Mouse (Mus musculus): ENCODE data around the gene Gm4881. TPM values are rescaled to one million over a fixed set of nuclear protein-coding genes. Genes with fewer than 3 reads are reported as not detected.

Gene Gm4881
- polyA plus RNA-seq (2015; fragmentation: Nextera tagmentation; extraction: Ambion mirVana) = 0.53 and 0.74 TPM in 2 replicates

DNA sequence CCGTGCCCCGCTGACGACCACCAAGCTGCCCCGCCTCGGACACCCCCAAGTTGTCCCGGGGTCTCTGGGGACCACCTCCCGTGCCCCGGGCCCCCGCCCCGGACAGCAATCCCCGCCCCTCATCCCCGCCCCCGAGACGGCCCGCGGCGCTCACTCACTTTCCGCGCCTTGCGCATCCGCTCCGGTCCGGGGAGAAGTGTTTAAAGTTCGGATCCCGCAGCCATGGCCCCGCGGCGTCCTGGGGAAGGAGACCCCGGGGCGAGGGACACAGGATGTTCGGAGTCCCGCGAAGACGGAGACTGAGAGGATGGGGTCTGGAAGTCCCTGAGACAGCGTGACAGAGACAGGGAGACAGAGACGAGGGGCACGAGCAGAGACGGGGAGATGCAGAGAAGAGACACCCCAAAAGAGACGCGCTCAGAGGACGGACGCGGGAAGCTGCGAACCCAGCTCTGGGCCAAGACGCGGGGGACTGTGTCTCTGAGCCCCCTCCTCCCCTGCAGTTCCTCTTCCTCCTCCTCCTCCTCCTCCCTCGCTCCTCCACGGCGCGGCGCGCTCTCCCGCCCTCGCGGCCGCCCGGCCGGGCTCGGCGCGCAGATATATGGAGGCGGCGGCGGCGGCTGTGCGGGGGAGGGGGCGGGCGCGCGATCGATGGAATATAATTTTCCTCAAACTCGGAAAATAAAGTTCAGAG is at the start of gene Gm4881:
Gm4881 (minus strand) TSS at position 238 of the 694 bp plus-strand sequence.

DNA sequence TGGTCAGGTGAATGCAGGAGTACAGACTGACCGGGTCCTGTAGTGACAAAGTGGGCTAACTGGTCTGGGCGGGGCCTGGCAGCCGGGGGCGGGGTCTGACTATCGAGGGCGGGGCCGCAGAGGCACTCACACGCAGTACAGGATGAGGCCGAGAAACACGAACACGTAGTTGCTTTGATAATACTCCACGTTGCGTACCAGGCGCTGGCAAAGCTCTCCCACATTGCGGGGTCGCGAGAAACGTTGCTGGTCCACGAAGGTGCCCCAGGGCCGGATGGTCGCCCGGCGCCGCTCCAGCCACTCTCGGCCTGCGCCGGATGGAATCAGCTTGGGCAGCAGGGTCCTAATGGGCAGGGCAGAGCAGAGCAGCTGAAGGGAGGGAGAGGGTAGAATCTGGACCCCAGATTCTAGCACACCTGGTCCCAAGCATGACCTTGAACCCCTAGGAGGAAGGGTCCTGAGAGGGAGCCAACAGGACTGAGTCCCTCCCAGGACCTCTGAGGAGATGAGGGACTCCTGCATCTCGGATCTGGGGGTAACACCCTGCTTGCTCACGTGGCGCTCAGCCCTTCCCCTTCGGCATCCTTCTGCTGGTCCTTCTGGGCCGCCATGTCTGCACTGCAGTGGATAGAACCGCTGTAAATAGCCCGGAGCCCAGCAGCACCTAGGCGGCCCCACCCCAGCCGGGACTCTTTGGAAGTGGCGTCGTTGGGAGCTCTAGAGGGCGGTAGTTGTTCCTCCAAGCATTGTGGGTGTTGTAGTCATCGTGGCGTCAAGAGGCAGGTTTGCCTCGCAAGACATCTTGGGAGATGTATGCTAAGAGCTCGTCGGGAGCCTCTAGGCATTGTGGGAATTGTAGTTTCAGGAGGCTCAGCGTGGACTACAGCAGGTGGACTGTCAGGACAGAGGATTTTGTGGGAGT is 27.9 kb upstream of the Gm4881 start, which contains the start of gene Rabac1:
Rabac1 (minus strand) TSS at position 783 of the 922 bp plus-strand sequence.

GRCm38 (mm10) chr7:24902630-24903443 is 41.5 kb downstream of the Gm4881 start, which contains the start of gene Arhgef1:
Gene Arhgef1 (plus strand): TSS chr7:24902912.

GRCm38 (mm10) chr7:24897224-24897623 is 47.1 kb downstream of the Gm4881 start, which contains the start of gene Cd79a:
Gene Cd79a (plus strand): TSS chr7:24897381.

GRCm38 (mm10) chr7:24883896-24884692 is 60.2 kb downstream of the Gm4881 start, which contains the start of gene Rps19:
Gene Rps19 (plus strand): TSS chr7:24884371.

Small RNAs within 50 kb of the gene (microRNA-seq; reads per million reads assigned to microRNA genes)
- gene Mir7046 (0.87 reads per million), gene Mir7047 (4.6 reads per million, percentile 10 among the genes with 10 or more reads in this experiment)

Other genes with a start within 250 kb of the Gm4881 start
- gene BC049730, start 235.3 kb downstream of the Gm4881 start, polyA plus RNA-seq (2015; fragmentation: Nextera tagmentation; extraction: Ambion mirVana) = not detected in 2 replicates
- gene Gm4763, start 217.6 kb downstream of the Gm4881 start, polyA plus RNA-seq (2015; fragmentation: Nextera tagmentation; extraction: Ambion mirVana) = not detected in 2 replicates
- 0.17 and 0.43 TPM in 2 replicates for gene Cd177, start 184.2 kb downstream of the Gm4881 start, polyA plus RNA-seq (2015; fragmentation: Nextera tagmentation; extraction: Ambion mirVana)
- gene Ceacam10, start 167.3 kb downstream of the Gm4881 start, polyA plus RNA-seq (2015; fragmentation: Nextera tagmentation; extraction: Ambion mirVana) = 0.51 and 1.2 TPM in 2 replicates
- 26.8 and 32.3 TPM in 2 replicates for gene Gm9844, start 82.3 kb downstream of the Gm4881 start, polyA plus RNA-seq (2015; fragmentation: Nextera tagmentation; extraction: Ambion mirVana)
- gene Lypd4, start 74.6 kb downstream of the Gm4881 start, polyA plus RNA-seq (2015; fragmentation: Nextera tagmentation; extraction: Ambion mirVana) = not detected in 2 replicates
- gene Dmrtc2, start 74.4 kb downstream of the Gm4881 start, polyA plus RNA-seq (2015; fragmentation: Nextera tagmentation; extraction: Ambion mirVana) = 0.18 and 0.19 TPM in 2 replicates
- 1,291 and 1,386 TPM in 2 replicates for gene Rps19, start 60.1 kb downstream of the Gm4881 start, polyA plus RNA-seq (2015; fragmentation: Nextera tagmentation; extraction: Ambion mirVana)
- 0.36 and 1.2 TPM in 2 replicates for gene Cd79a, start 47.1 kb downstream of the Gm4881 start, polyA plus RNA-seq (2015; fragmentation: Nextera tagmentation; extraction: Ambion mirVana)
- 50.7 and 62.5 TPM in 2 replicates for gene Arhgef1, start 41.6 kb downstream of the Gm4881 start, polyA plus RNA-seq (2015; fragmentation: Nextera tagmentation; extraction: Ambion mirVana)
- gene Rabac1, start 28.3 kb upstream of the Gm4881 start, polyA plus RNA-seq (2015; fragmentation: Nextera tagmentation; extraction: Ambion mirVana) = 567 and 597 TPM in 2 replicates
- 758 and 883 TPM in 2 replicates for gene Atp1a3, start 61.5 kb upstream of the Gm4881 start, polyA plus RNA-seq (2015; fragmentation: Nextera tagmentation; extraction: Ambion mirVana)
- 21.5 TPM in 2 replicates for gene Grik5, start 127.9 kb upstream of the Gm4881 start, polyA plus RNA-seq (2015; fragmentation: Nextera tagmentation; extraction: Ambion mirVana)
- 23.8 and 29.3 TPM in 2 replicates for gene Zfp574, start 128.1 kb upstream of the Gm4881 start, polyA plus RNA-seq (2015; fragmentation: Nextera tagmentation; extraction: Ambion mirVana)
- 12.8 and 15.7 TPM in 2 replicates for gene Pou2f2, start 235.2 kb upstream of the Gm4881 start, polyA plus RNA-seq (2015; fragmentation: Nextera tagmentation; extraction: Ambion mirVana)

All from neural tube, postnatal 0 days (tissue).